Mouse (Mus musculus) embryo, embryonic 10.5 days (tissue): ENCODE data around the gene Gemin4.

ENCODE experiments used
- DNase-seq: peaks from one replicate; pipeline ENCODE4 v3.0.0-alpha.2; 2015; ENCODE audit warnings: low spot score

Gemin4 gene

GRCm38 (mm10) chr11:76217390-76217800, at the start of gene Gemin4, which contains the start of gene Dbil5:
Gene Gemin4, minus strand, starts transcription at chr11:76217664.
Gene Dbil5, plus strand, starts transcription at chr11:76217608.
- peak; percentile 99 for DNase-seq

- DNase-seq = peak; percentile 72
Observed at GRCm38 (mm10) chr11:76262611-76263351, 45.3 kb upstream of the Gemin4 start.

- no peak for DNase-seq
Observed at GRCm38 (mm10) chr11:76261224-76261623, 43.8 kb upstream of the Gemin4 start.

GRCm38 (mm10) chr11:76260208-76261050, 43.0 kb upstream of the Gemin4 start:
- no peak for DNase-seq

- DNase-seq = no peak
Observed at GRCm38 (mm10) chr11:76258511-76258910, 41.0 kb upstream of the Gemin4 start.

- DNase-seq = no peak
Observed at GRCm38 (mm10) chr11:76257386-76257785, 39.9 kb upstream of the Gemin4 start.

- peak; percentile 68 for DNase-seq
Observed at GRCm38 (mm10) chr11:76256129-76256528, 38.7 kb upstream of the Gemin4 start.

GRCm38 (mm10) chr11:76255431-76256001, 38.1 kb upstream of the Gemin4 start:
- DNase-seq = no peak

GRCm38 (mm10) chr11:76253918-76254264, 36.4 kb upstream of the Gemin4 start:
- no peak for DNase-seq

- peak; percentile 91 for DNase-seq
Observed at GRCm38 (mm10) chr11:76253145-76253917, 35.9 kb upstream of the Gemin4 start.

GRCm38 (mm10) chr11:76252036-76252435, 34.6 kb upstream of the Gemin4 start:
- DNase-seq = no peak

- DNase-seq = no peak
Observed at GRCm38 (mm10) chr11:76247239-76247638, 29.8 kb upstream of the Gemin4 start.

GRCm38 (mm10) chr11:76246439-76246838, 29.0 kb upstream of the Gemin4 start:
- DNase-seq = no peak

- no peak for DNase-seq
Observed at GRCm38 (mm10) chr11:76243811-76244546, 26.5 kb upstream of the Gemin4 start.

- peak; percentile 96 for DNase-seq
Observed at GRCm38 (mm10) chr11:76242901-76243810, 25.7 kb upstream of the Gemin4 start, which contains the start of the genes Mrm3 and Glod4. Gene Mrm3, plus strand, starts transcription at chr11:76243715. Gene Glod4, minus strand, starts transcription at chr11:76243725.

GRCm38 (mm10) chr11:76239750-76240149, 22.3 kb upstream of the Gemin4 start:
- no peak for DNase-seq

- no peak for DNase-seq
Observed at GRCm38 (mm10) chr11:76236136-76236535, 18.7 kb upstream of the Gemin4 start.

GRCm38 (mm10) chr11:76225051-76225450, 7.6 kb upstream of the Gemin4 start:
- no peak for DNase-seq

GRCm38 (mm10) chr11:76224631-76225030, 7.2 kb upstream of the Gemin4 start:
- DNase-seq = no peak
